Mouse (Mus musculus) liver, embryonic 12.5 days (tissue): ENCODE measurements around the gene Ndufa6. TPM values are rescaled to one million over a fixed set of nuclear protein-coding genes. Genes with fewer than 3 reads are reported as not detected.
"Not testable (repeated sequence)": the region's sequence is repeated elsewhere in the genome, so short reads cannot be mapped to it uniquely, and the experiment has no call there.

ENCODE experiments used
- ATAC-seq: fragments of 200-750 bp; cut with Nextera tagmentation; 2 replicates; pipeline ENCODE4 v1.8.0; 2017; ENCODE audit warnings: moderate number of reproducible peaks, mild to moderate bottlenecking, moderate library complexity
- H3K27ac ChIP-seq: fragments of 300-500 bp; sonication (generic); 2 replicates; pipeline ENCODE4 v1.5.1; 2016; ENCODE audit warnings: mild to moderate bottlenecking
- H3K27me3 ChIP-seq: fragments of 300-500 bp; sonication (generic); replicated peaks from 2 replicates; pipeline ENCODE4 v1.6.1; 2016; ENCODE audit warnings: mild to moderate bottlenecking, moderate library complexity
- H3K36me3 ChIP-seq: fragments of 300-500 bp; sonication (generic); 2 replicates; pipeline ENCODE4 v1.6.1; 2016; ENCODE audit warnings: mild to moderate bottlenecking, moderate library complexity
- H3K4me1 ChIP-seq: fragments of 300-500 bp; sonication (generic); 2 replicates; pipeline ENCODE4 v1.6.1; 2016
- H3K4me2 ChIP-seq: fragments of 300-500 bp; sonication (generic); 2 replicates; pipeline ENCODE4 v1.6.1; 2016; ENCODE audit warnings: mild to moderate bottlenecking, moderate library complexity
- H3K4me3 ChIP-seq: fragments of 300-500 bp; sonication (generic); 2 replicates; pipeline ENCODE4 v1.5.1; 2016; ENCODE audit warnings: mild to moderate bottlenecking, moderate library complexity
- H3K9ac ChIP-seq: fragments of 300-500 bp; sonication (generic); 2 replicates; pipeline ENCODE4 v1.6.1; 2016; ENCODE audit warnings: mild to moderate bottlenecking, moderate library complexity
- H3K9me3 ChIP-seq: fragments of 300-500 bp; sonication (generic); replicated peaks from 2 replicates; pipeline ENCODE4 v1.6.1; 2016; ENCODE audit warnings: mild to moderate bottlenecking, moderate library complexity
- WGBS: fragments of 180-500 bp; shearing (Covaris S2); methylation state at CpG from one replicate; pipeline ENCODE4 v1.1.7; 2016; ENCODE audit not compliant: insufficient replicate concordance; 5-methylcytosine and 5-hydroxymethylcytosine counted together
- polyA plus RNA-seq: library from polyadenylated mRNA; unstranded; fragments of >200 nt; fragmentation: Nextera tagmentation; extraction: Ambion mirVana; gene quantifications from 2 replicates; pipeline ENCODE4 v1.2.1, GENCODE M21; 2016

Ndufa6 gene
- polyA plus RNA-seq, 1 experiment from 2014 or later: 368 TPM

DNA sequence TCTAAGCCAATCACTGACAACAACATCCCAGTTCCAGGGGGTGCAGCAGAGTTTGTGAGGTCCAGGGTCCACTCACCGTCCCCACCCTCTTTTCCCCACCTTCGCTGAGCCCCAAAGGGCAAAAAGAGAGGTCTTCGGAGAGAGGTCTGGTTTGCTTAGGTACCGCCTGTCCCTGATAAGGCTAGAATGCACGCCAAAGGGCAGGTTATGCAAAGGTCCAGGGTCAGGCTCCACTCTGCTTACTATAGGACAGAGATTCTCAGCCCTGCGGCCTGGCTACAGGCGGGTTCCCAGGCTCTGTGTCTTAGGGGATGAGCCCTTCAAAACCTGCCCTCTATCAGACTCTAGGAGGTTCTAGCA, 25.4 kb upstream of the Ndufa6 start:
- no peaks in the 10 kb centered on the region for H3K9me3 ChIP-seq
- H3K36me3 ChIP-seq: no peaks in the 10 kb centered on the region
- ATAC-seq: peak; percentile 76
- H3K27ac ChIP-seq: peak overlapping the region; percentile 76
- peaks cover 7% of the 10 kb centered on the region; the same call in 1 of the 2 replicates for H3K27me3 ChIP-seq
- H3K4me3 ChIP-seq: peak overlapping the region; percentile 56
- H3K4me1 ChIP-seq: peaks cover 23% of the 10 kb centered on the region; the same call in 1 of the 2 replicates
- WGBS: 10% methylated on average over 7 of the region's 7 CpGs
- H3K9ac ChIP-seq: peak overlapping the region; percentile 62
- H3K4me2 ChIP-seq: peak overlapping the region; percentile 75

DNA sequence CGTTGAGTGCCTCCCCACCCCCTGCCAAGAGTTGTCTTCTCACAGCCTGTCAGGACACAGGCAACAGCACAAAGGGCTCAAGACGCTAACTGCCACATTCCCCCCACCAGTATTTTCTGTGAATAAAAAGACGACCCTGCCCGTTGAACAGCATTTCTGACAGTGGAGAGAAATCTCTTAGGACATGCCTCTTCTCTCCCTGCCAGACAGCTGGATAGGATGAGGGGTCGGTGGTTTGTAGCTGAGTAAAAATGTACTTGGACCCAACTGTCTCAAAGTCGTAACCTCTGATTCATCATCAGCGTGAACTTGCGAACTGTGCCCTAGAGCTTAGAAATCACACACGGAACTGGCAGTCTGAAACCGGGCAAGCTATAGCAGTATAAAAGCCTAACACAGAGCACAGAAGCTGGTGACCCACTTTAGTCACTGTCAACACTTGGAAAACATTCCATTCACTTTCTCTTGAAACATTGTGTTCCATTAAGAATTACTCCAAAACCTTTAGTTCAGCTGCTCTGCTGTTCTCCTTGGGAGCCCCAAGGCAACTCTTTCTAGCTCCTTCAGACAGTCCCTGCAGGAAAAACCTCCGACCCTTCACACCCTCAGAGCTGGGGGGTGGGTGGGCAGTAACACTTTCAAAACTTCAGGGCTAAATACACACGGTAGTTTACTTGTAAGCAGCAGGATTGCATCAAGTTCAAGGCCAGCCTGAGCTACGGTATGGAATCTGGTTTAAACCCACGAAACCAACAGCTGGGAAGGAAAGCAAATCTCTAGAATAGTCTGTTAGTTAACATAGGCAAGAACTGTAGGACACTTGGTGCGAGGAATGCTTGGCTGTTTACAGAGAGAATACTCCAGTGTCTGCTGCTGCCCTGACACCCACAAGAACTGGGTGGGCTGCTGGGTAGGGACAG, 24.4 kb upstream of the Ndufa6 start:
- Histone ChIP-seq H3K9me3 (no peaks in the 10 kb centered on the region), H3K36me3 (peaks cover 4% of the 10 kb centered on the region; the same call in 1 of the 2 replicates), H3K4me1 (peaks cover 23% of the 10 kb centered on the region; the same call in 1 of the 2 replicates), H3K9ac (no peak overlapping the region), H3K4me3 (0 out of 2 replicates have a peak overlapping the region, but pooled peaks have one; percentile 2), H3K27ac (peak overlapping the region; percentile 76), H3K4me2 (peak overlapping the region; percentile 75), H3K27me3 (peaks cover 7% of the 10 kb centered on the region; the same call in 1 of the 2 replicates)
- 54% methylated on average over 15 of the region's 15 CpGs for WGBS
- no peak for ATAC-seq

DNA sequence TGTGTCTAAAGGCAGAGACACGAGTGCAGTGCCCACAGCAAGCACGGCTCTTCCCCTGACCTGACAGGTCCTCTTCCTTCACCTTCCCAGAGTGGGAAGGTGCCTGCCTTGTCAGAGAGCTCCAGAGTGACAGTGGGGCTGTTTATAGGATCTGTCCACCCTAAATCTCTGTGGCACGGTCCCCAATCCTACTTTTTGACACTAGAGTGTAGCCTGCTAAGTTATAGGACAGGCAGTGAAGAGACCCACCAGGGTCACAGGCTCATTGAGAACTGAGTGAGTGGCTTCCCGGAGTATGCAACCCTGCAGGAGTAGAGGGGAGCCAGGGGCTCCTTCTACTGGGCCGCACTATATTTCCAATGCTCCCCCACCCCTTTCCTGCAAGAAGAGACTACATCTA, 23.6 kb upstream of the Ndufa6 start:
- Histone ChIP-seq H3K27me3 (peaks cover 7% of the 10 kb centered on the region; the same call in 1 of the 2 replicates), H3K27ac (no peak overlapping the region), H3K4me2 (peak overlapping the region; percentile 75), H3K9ac (no peak overlapping the region), H3K4me3 (no peak overlapping the region), H3K36me3 (peaks cover 6% of the 10 kb centered on the region; the same call in 1 of the 2 replicates), H3K4me1 (peaks cover 23% of the 10 kb centered on the region; the same call in 1 of the 2 replicates), H3K9me3 (no peaks in the 10 kb centered on the region)
- WGBS: 64% methylated on average over 5 of the region's 5 CpGs
- ATAC-seq: no peak

- peaks cover 23% of the 10 kb centered on the region; the same call in 1 of the 2 replicates for H3K4me1 ChIP-seq
- ATAC-seq: no peak
- no peak overlapping the region for H3K4me2 ChIP-seq
- no peak overlapping the region for H3K9ac ChIP-seq
- peaks cover 6% of the 10 kb centered on the region; the same call in 1 of the 2 replicates for H3K36me3 ChIP-seq
- no peaks in the 10 kb centered on the region for H3K9me3 ChIP-seq
- peaks cover 7% of the 10 kb centered on the region; the same call in 1 of the 2 replicates for H3K27me3 ChIP-seq
- no peak overlapping the region for H3K4me3 ChIP-seq
- WGBS: 68% methylated on average over 17 of the region's 17 CpGs
- no peak overlapping the region for H3K27ac ChIP-seq
Observed at GRCm38 (mm10) chr15:82376393-82377138, 22.4 kb upstream of the Ndufa6 start.

- ATAC-seq: no peak
- Histone ChIP-seq H3K9ac (no peak overlapping the region), H3K4me2 (no peak overlapping the region), H3K9me3 (no peaks in the 10 kb centered on the region), H3K36me3 (peaks cover 6% of the 10 kb centered on the region; the same call in 1 of the 2 replicates), H3K27ac (no peak overlapping the region), H3K4me3 (no peak overlapping the region), H3K4me1 (peaks cover 22% of the 10 kb centered on the region; the same call in 1 of the 2 replicates), H3K27me3 (peaks cover 7% of the 10 kb centered on the region; the same call in 1 of the 2 replicates)
- WGBS: 70% methylated on average over 9 of the region's 9 CpGs
Observed at GRCm38 (mm10) chr15:82375855-82376254, 21.7 kb upstream of the Ndufa6 start.

GRCm38 (mm10) chr15:82374437-82374836, 20.3 kb upstream of the Ndufa6 start:
- peaks cover 8% of the 10 kb centered on the region; the same call in 1 of the 2 replicates for H3K4me1 ChIP-seq
- H3K27ac ChIP-seq: no peak overlapping the region
- H3K27me3 ChIP-seq: peaks cover 2% of the 10 kb centered on the region; the same call in 1 of the 2 replicates
- no peak overlapping the region for H3K4me3 ChIP-seq
- no peak overlapping the region for H3K4me2 ChIP-seq
- H3K9me3 ChIP-seq: no peaks in the 10 kb centered on the region
- H3K9ac ChIP-seq: no peak overlapping the region
- no peak for ATAC-seq
- 73% methylated on average over 5 of the region's 5 CpGs for WGBS
- peaks cover 6% of the 10 kb centered on the region; the same call in 1 of the 2 replicates for H3K36me3 ChIP-seq

DNA sequence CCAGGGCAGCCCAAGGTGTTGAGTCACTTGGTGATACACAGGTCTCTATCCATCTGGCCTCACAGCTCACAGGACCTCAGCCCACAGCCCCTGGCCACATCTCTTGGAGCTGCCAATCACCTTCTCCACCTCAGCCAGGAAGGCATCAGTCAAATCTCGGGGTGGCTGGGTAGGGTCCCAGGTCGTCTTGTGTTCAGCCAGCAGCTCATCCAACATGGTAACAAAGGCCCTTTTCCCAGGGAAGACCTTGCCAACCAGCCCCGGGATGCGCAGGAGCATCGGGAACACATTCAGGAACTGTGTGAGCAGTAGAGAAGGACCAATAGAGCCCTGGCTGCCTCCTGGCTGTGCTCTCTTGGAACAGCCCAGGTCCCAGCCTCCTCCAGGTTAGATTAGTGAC, 18.9 kb upstream of the Ndufa6 start:
- Histone ChIP-seq H3K9me3 (no peaks in the 10 kb centered on the region), H3K9ac (no peak overlapping the region), H3K4me2 (no peak overlapping the region), H3K27me3 (no peaks in the 10 kb centered on the region; the same call in 1 of the 2 replicates), H3K27ac (no peak overlapping the region), H3K36me3 (peaks cover 6% of the 10 kb centered on the region; the same call in 1 of the 2 replicates), H3K4me3 (no peak overlapping the region), H3K4me1 (0 out of 2 replicates have a peak, but pooled peaks cover 4% of the 10 kb centered on the region)
- 63% methylated on average over 5 of the region's 5 CpGs for WGBS
- ATAC-seq: no peak

DNA sequence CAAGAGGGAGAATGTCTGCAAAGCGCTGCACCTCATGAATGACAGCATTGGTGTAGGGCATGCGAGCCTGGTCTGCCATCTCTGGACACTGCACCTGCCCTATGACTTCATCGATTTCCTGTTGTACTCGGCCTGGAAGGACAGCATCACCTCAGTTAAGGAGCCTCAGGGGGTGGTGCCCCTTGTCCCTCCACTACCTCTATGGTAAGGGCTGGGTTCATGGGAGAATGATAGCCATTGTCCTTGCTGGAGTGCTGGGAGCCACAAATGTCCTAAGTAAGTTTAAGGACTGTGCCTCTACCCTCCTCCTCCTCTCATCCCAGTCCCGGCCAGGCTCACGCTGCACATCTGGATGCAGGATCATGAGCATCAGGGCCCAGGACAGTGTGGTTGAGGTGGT, 18.3 kb upstream of the Ndufa6 start:
- Histone ChIP-seq H3K4me2 (no peak overlapping the region), H3K4me1 (no peaks in the 10 kb centered on the region), H3K36me3 (peaks cover 6% of the 10 kb centered on the region; the same call in 1 of the 2 replicates), H3K9ac (no peak overlapping the region), H3K9me3 (no peaks in the 10 kb centered on the region), H3K27me3 (no peaks in the 10 kb centered on the region; the same call in 1 of the 2 replicates), H3K4me3 (no peak overlapping the region), H3K27ac (no peak overlapping the region)
- WGBS: 75% methylated on average over 6 of the region's 6 CpGs
- ATAC-seq: no peak

DNA sequence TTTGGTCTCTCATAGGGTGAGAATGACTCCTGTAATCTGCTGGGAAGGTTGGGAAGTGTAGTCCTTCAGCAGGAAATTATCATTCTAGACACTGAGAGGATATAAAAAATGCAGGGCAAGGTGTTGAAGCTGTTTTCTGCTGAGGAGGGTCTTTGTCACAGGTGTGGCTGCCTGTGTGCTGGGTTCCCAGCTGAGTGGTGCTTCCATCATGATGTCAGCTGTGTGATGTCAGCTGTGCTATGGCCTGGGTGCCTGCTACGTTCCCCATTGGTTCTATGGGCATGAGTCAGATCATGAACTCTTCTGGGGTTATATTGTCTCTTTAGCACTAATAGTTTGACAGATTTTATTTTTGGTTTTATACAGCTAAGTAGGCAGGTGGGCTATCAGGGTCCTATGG, 14.7 kb upstream of the Ndufa6 start:
- ATAC-seq: no peak
- 70% methylated on average over 1 of the region's 1 CpGs for WGBS
- Histone ChIP-seq H3K36me3 (peaks cover 5% of the 10 kb centered on the region; the same call in 1 of the 2 replicates), H3K27ac (no peak overlapping the region), H3K4me2 (no peak overlapping the region), H3K27me3 (no peaks in the 10 kb centered on the region), H3K4me1 (no peaks in the 10 kb centered on the region), H3K4me3 (no peak overlapping the region), H3K9me3 (no peaks in the 10 kb centered on the region), H3K9ac (no peak overlapping the region)

GRCm38 (mm10) chr15:82368146-82368545, 14.0 kb upstream of the Ndufa6 start:
- Histone ChIP-seq H3K27me3 (no peaks in the 10 kb centered on the region), H3K27ac (no peak overlapping the region), H3K4me2 (no peak overlapping the region), H3K9ac (no peak overlapping the region), H3K36me3 (no peaks in the 10 kb centered on the region), H3K9me3 (no peaks in the 10 kb centered on the region), H3K4me3 (no peak overlapping the region), H3K4me1 (no peaks in the 10 kb centered on the region)
- no peak for ATAC-seq
- WGBS: 68% methylated on average over 4 of the region's 4 CpGs

DNA sequence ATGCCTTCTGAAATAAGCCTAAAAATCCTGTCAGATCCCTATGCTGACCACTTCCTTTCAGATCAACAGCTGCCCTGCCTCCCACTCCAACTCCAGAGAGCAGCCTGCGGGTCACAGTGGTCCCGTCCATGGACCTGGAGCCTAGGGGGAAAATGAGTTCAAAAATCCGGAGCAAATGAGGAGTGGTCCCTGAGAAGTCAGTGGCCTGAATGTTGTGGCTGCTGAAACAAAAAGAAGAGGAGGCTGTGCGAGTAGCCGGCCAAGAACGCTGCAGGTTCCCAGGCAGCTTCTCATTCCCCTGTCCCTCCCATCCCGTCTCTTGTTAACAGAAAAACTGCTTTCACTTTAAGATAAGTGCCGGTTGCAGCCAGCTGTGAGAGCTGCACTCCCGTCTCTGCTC, 10.4 kb upstream of the Ndufa6 start:
- ATAC-seq, H3K9me3 ChIP-seq, H3K4me3 ChIP-seq, H3K9ac ChIP-seq, H3K36me3 ChIP-seq, H3K27me3 ChIP-seq, H3K27ac ChIP-seq: not testable (repeated sequence)
- Histone ChIP-seq H3K4me2 (peak overlapping the region; percentile 49), H3K4me1 (peaks cover 14% of the 10 kb centered on the region)
- WGBS: 9% methylated on average over 6 of the region's 9 CpGs
